Mouse (Mus musculus) small intestine, adult 2 months (tissue): ENCODE data around the gene Ssbp3. TPM values are rescaled to one million over a fixed set of nuclear protein-coding genes. Genes with fewer than 3 reads are reported as not detected.

Source experiments
- H3K27ac ChIP-seq: fragments of 200-500 bp; 2 replicates; pipeline ENCODE4 v1.5.1; 2012; ENCODE audit warnings: low read depth, low read length, control low read depth, inconsistent platforms; ENCODE audit not compliant: insufficient read depth
- H3K27me3 ChIP-seq: fragments of 200-500 bp; 2 replicates; pipeline ENCODE4 v1.6.1; 2012; ENCODE audit warnings: mild to moderate bottlenecking, moderate library complexity, low read length, inconsistent platforms; ENCODE audit not compliant: control insufficient read depth, insufficient read depth
- H3K36me3 ChIP-seq: fragments of 200-500 bp; 2 replicates; pipeline ENCODE4 v1.6.1; 2012; ENCODE audit warnings: mild to moderate bottlenecking, low read length, control low read depth, inconsistent platforms; ENCODE audit not compliant: control insufficient read depth, insufficient read depth
- H3K4me1 ChIP-seq: fragments of 200-500 bp; 2 replicates; pipeline ENCODE4 v1.6.1; 2012; ENCODE audit warnings: low read length, inconsistent platforms, mixed read lengths; ENCODE audit not compliant: control insufficient read depth, insufficient read depth, insufficient read length
- H3K4me3 ChIP-seq: fragments of 200-500 bp; 2 replicates; pipeline ENCODE4 v1.5.1; 2012; ENCODE audit warnings: low read depth, mild to moderate bottlenecking, control low read depth, inconsistent platforms, low read length, moderate library complexity
- CTCF ChIP-seq: fragments of 200-500 bp; IDR thresholded peaks from 2 replicates; pipeline ENCODE4 v1.5.1; 2012; ENCODE audit warnings: low read depth, mild to moderate bottlenecking, control low read depth, inconsistent platforms, low read length, moderate library complexity, mixed read lengths; ENCODE audit not compliant: insufficient replicate concordance, insufficient read length; ENCODE audit errors: extremely low read depth
- POLR2A ChIP-seq: fragments of 200-500 bp; IDR thresholded peaks from 2 replicates; pipeline ENCODE4 v1.6.1; 2012; ENCODE audit warnings: low read depth, mild to moderate bottlenecking, control low read depth, inconsistent platforms, low read length, moderate library complexity
- WGBS: fragments of 180-500 bp; shearing (Covaris S2); methylation state at CpG from one replicate; pipeline ENCODE4 v1.1.7; 2018; 5-methylcytosine and 5-hydroxymethylcytosine counted together
- polyA plus RNA-seq: library from polyadenylated mRNA; depleted of rRNA; stranded (reverse); fragments of >200 nt; gene quantifications from 2 replicates; pipeline ENCODE4 v1.2.3, GENCODE M21; 2012

The Ssbp3 gene
- polyA plus RNA-seq, 1 experiment, result 21.2 TPM

DNA sequence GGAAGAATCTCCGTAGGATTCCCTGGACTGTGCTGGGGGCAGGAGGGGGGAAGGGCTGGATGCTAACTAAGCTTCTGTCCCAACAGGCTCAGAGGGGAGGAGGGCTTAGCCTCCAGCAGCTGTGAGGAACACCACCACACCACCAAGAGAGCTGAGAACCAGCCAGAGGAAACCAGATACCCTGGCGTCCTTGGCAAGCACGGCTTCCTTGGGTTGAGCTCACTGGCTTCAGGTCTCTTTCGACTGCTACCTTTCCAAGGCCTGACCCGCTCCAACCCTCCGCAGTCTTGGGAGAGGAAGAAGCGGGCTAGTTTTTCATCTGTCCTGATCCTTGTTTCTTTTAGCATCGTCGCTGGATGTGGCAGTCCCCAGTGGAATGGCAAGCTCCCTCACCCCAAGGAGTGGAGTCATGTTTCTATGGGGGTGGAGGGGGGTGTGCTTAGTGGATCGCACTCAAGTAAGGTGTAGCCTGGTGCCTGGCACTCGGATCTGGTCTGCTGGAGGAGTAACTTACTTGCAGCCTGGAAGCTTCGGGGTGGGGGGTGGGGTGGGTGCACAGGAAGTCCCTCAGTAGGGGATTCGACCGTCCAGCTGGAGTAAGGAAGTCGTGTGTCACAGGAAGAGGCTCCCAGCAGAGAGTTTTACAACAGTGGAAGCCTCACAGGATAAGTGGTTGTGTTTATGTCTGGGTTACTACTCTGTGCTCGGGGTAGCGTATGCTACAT lies 2.6 kb upstream of the Ssbp3 start:
- WGBS, result 50% methylated on average over 17 of the region's 17 CpGs
- Histone ChIP-seq H3K4me1 (peaks cover 13% of the 10 kb centered on the region), H3K27ac (no peak overlapping the region), H3K27me3 (no peaks in the 10 kb centered on the region), H3K36me3 (no peaks in the 10 kb centered on the region), H3K4me3 (0 out of 2 replicates have a peak overlapping the region, but pooled peaks have one; percentile 8)
- TF ChIP-seq POLR2A, result no peak
- TF ChIP-seq CTCF, result no peak

DNA sequence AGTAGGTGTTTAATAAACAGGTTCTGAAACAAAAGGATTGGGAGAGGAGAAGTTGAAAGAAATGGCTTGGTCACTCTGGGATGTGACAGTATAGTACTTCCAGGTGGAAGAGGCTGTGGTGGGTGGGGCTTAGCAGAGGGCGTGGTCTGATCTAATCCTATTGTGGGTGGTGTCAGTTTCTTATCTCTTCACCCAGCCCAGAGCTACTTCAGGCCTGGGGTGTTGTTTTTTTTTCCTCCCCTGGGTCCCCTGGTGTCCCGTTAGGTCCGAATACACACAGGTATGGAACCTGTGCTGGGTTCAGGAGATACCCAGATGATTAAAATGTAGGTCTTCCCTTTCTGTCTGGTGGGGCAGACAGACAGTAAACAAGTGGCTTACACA lies 2.1 kb upstream of the Ssbp3 start:
- H3K4me3 ChIP-seq, result no peak overlapping the region
- TF ChIP-seq POLR2A, result no peak
- TF ChIP-seq CTCF, result no peak
- 5% methylated on average over 3 of the region's 3 CpGs for WGBS

DNA sequence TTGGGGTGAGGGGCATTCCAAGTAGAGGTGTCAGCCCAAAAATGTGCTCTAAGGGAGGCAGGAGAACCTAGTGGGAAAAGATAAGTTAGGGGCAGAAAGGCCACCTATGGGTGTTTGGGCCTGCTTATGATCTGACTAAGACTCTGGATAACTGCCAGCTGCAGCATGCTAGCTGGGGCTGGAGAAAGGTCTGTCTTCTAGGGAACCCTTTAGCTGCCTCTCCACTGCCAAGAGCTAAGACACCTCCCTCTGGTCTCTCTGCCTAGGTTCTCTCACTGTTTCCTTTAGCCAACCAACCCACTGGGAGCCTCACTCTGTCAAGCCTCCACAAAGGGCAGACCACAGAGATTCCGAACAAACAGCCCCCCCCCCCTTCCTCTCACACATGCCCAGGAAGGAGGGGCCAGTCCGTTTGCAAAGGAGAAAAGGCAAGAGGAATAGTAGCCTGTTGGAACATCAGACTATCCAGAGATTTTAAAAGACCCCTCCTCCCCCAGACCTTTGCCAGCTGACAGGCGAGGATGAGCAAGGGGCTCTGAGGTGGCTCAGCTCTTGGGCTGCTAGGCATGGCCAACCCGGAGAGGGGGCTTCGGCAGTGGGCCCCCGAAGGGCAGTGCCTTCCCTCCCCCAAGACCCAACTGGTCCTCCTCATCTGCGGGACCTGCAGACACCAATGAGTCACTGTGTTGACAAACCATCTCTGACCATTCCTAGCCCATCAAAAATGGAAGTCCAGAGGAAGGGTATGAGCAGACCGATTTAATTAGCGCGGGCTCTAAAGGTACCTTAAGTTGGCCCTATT lies 1.4 kb upstream of the Ssbp3 start:
- Histone ChIP-seq H3K4me1 (peaks cover 13% of the 10 kb centered on the region), H3K36me3 (no peaks in the 10 kb centered on the region), H3K27me3 (no peaks in the 10 kb centered on the region), H3K4me3 (no peak overlapping the region), H3K27ac (peak overlapping the region; percentile 78)
- TF ChIP-seq POLR2A (no peak), CTCF (no peak)
- 20% methylated on average over 10 of the region's 10 CpGs for WGBS

More for the DNA sequence above, 2.1 kb upstream of the Ssbp3 start:
- Histone ChIP-seq H3K36me3 (no peaks in the 10 kb centered on the region), H3K27me3 (no peaks in the 10 kb centered on the region), H3K4me1 (peaks cover 13% of the 10 kb centered on the region), H3K27ac (peak overlapping the region; percentile 78)

DNA sequence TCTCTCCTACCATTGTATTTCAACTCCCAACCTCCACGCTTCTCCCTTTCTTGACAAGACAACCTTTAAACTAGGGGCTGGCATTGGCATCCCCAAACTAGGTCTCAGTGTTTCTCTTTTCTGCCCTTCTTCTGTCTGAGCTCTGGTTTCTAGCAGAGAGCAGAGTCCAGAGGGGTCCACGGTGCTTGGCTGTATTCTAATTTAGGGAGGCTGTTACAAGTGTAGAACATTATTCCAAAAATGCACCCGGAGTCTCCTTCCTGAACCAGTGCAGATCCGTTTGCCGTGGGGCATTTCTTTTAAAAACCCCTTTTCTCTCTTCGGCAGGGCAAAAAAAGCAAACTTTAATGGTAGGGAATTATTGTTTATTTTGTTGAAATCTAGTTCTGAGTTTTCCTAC lies 704 bp upstream of the Ssbp3 start:
- H3K4me3 ChIP-seq, result 0 out of 2 replicates have a peak overlapping the region, but pooled peaks have one; percentile 4
- no peaks in the 10 kb centered on the region for H3K27me3 ChIP-seq
- H3K4me1 ChIP-seq, result peaks cover 13% of the 10 kb centered on the region
- no peaks in the 10 kb centered on the region for H3K36me3 ChIP-seq
- no peak for TF ChIP-seq POLR2A
- no peak for TF ChIP-seq CTCF
- H3K27ac ChIP-seq, result peak overlapping the region; percentile 78
- under 1% methylated on average over 6 of the region's 6 CpGs for WGBS

DNA sequence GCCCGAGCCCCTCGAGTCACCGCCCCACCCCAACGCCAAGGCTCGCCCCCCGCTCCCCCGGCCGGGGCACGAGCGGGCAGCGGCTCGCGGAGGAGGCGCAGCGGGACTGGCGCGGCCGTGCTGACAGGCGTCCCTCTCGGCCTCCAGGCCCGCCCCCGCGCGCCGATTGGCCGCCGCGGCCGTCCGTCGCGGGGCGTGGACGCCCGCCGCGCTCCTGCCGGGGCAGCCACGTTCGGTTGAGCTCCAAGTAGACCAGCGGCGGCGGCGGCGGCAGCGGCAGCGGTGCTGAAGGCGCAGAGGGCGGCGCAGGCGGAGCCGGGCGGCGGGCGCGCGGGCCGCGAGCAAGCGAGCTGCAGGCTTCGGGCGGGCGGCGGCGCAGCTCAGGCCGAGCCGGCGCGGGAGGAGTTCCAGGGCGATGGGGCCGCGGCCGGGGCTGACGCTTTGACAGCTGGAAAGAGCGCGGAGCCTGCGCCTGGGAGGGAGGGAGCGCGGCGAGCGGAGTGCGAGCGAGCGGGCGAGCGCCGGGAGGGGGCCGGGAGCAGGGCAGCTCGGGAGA lies 823 bp downstream of the Ssbp3 start:
- H3K27ac ChIP-seq, result peak overlapping the region; percentile 55
- TF ChIP-seq POLR2A (peak; percentile 81), CTCF (no peak)
- peaks cover 4% of the 10 kb centered on the region; the same call in 1 of the 2 replicates for H3K36me3 ChIP-seq
- under 1% methylated on average over 85 of the region's 89 CpGs for WGBS
- H3K4me1 ChIP-seq, result peaks cover 13% of the 10 kb centered on the region
- no peaks in the 10 kb centered on the region for H3K27me3 ChIP-seq
- peak overlapping the region; percentile 94 for H3K4me3 ChIP-seq

DNA sequence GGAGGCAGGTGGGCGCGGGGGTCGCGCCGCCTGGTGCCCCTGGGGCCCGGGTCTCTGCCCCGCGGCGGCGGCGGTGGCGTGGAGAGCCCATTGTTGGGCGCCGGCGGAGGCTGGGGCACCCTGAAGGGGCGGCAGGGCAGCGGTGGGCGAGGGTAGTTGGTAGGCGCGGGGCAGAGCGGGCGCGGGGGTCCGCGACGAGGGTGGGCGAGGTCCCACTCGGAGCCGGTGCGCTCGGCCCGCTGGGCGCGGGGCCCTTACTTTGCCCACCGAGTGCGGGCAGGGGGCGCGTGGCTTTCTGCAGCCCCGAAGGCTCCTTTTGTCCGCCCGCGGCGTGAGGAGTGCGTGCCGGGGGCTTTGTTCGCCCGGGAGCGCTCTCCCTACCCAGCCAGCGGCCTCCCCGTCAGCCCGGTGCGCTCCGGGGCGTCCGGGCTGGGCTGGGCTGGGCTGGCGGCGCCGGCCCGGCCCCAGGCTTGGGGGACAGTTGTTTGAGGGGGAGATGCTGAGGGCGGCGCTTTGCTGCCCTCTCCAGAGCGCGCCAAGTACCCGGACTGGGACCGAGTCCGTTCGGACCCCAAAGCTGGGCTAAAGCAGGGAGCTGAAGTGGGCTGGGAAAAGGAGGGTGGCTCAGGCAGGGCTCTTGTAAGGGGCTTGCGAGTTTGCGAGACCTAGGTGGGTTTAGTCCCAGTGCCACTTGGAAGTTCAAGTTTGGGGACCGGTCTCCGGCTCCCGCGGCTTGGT lies 1.6 kb downstream of the Ssbp3 start:
- 1% methylated on average over 58 of the region's 73 CpGs for WGBS
- Histone ChIP-seq H3K4me3 (peak overlapping the region; percentile 94), H3K27me3 (no peaks in the 10 kb centered on the region), H3K27ac (peak overlapping the region; percentile 55; the same call in 1 of the 2 replicates), H3K4me1 (peaks cover 13% of the 10 kb centered on the region), H3K36me3 (peaks cover 9% of the 10 kb centered on the region)
- no peak for TF ChIP-seq CTCF
- no peak for TF ChIP-seq POLR2A

DNA sequence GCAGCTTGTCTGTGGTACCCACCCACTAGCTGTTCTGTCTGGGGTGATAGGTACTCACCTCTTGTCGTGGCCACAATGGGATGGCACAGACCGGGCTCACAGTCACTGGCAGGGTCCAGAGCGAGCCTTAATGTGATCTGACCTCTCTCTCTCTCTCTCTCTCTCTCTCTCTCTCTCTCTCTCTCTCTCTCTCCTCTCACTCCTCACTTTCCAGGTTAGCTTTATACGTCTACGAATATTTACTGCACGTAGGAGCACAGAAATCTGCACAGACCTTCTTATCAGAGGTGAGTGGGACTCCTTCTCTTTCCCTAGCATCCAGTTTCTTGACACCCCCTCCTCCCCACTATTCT lies 2.2 kb downstream of the Ssbp3 start:
- WGBS, result 29% methylated on average over 6 of the region's 6 CpGs
- TF ChIP-seq CTCF, result no peak
- no peak for TF ChIP-seq POLR2A

More for the DNA sequence above, 2.2 kb downstream of the Ssbp3 start:
- Histone ChIP-seq H3K36me3 (peaks cover 12% of the 10 kb centered on the region), H3K4me1 (peaks cover 13% of the 10 kb centered on the region), H3K27me3 (no peaks in the 10 kb centered on the region), H3K27ac (no peak overlapping the region), H3K4me3 (peak overlapping the region; percentile 94)
